Mouse (Mus musculus) central nervous system, embryonic 11.5 days (tissue): ENCODE results near the gene Mospd3. TPM values are rescaled to one million over a fixed set of nuclear protein-coding genes. Genes with fewer than 3 reads are reported as not detected.

Experiments used
- polyA plus RNA-seq: library from polyadenylated mRNA; depleted of rRNA; stranded (reverse); fragments of >200 nt; gene quantifications from 2 replicates; pipeline ENCODE4 v1.2.3, GENCODE M21; 2012; rRNA removed

Gene Mospd3
- 31.8 and 36.3 TPM in 2 replicates for polyA plus RNA-seq

DNA sequence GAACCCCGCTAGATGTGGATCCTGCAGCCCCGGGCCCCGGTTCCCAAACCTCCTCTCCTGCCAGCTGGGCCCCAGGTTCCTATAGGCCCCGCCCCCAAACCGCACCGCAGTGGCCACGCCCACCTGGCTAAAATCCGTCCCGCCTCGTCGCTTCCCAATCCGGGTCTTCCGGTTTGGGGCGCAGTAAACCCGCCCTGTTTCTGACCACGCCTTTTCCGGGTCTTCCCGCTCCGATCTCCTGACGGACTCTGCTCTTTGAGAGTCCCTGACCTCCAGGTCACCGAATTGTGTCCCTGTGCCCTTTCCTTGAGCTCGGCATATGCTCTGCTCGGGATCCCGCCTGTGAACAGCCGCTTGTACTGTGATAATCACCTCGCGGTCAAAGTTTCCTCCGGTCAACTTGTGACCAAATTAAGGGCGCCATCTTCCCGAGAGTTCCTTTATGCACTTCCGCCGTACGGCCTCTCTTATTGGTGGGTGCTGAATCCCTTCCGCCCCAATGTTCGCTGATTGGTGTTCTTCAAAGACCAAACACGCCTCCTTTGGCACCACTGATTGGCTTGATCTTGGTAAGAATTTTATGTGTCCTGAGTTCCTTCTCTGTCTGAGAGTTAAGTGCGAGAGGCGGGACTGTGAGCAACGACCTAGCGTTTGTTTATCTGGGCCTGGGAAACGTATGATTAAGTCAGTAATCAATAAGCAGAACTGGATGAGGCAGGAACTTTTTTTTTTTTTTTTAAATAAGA lies at the start of gene Mospd3:
Mospd3 (minus strand) TSS at position 440 of the 746 bp plus-strand sequence.

DNA sequence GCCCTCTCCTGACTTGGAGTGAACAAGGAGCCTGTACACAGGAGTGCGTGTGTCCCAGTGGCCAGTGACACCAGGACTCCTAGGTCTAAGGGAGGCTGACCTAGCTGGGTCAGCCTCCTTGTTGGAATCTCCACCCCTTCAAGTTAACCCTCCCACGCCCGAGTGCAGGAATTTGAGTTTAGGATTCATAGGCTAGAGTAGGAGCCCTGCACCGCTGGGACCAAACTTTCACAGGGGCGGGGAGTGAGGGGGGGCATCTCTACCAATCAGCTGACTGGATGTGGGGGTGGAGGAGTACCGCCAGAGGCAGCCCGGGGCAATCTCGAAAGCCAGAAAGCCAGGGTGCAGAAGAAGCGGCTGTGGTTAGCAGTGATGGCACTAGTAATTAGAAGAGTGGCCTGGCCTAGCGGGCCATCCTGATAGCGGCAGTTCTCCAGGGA lies 44.8 kb upstream of the Mospd3 start, which contains the start of gene Irs3:
Irs3 (minus strand) TSS at position 63 of the 440 bp plus-strand sequence.

DNA sequence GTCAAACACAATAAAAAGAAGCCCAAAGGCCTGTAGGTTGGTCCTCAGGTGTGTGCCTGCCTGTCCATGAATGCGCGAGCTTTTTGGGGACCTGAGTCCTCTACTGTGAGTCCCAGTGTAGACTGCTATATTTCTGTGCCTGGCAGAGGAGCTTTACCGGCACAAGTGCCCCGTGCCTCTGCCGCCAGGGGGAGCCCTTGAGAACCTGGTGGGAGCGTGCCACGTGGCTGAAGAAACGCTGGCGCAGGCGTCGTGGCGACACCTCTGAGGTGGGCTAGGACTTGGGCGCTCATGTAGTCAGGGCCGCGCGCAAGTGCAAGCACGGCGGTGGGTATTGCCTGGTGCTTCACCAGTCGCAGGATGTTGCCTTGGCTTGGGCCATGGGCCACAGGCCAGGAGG lies 40.2 kb upstream of the Mospd3 start, which contains the start of gene Sap25:
Sap25 (plus strand) TSS at position 281 of the 400 bp plus-strand sequence.

DNA sequence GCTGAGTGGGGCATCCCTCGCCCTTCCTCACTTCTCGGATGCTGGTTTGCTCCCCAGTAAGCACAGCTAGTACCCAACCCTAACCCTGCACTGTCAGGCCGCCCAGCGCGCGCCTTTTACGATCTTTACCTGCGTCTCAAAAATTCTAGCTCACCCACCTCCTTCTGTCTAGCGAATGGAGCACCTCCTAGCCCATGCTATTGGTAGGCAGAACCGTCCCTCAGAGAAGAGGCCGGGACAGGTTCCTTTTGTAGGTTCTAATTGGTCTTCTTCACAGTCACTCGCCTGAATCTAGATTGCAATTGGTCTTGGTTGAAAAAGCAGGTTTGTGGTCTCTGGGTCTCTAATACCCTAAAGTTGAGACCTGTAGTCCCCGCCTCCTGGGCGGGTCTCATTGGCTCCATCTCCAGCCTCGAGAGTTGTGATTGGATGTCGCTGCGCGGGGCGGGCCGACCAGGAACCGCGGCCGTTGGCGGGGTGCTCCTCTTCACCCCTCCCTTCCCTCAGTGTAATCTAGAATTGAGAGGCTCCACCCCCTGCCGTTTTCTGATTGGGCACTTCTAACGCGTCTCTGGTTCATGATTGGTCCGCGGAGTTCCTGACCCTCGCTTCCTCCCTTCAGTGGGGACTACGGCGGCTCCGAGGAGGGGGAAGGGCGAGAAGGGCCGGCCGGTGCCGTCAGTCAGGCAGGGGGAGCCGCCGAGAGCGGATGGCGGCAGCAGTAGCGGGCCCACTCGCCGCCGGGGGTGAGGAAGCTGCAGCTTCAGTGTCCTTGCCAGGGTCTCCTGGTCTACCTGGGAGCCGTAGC lies 27.8 kb upstream of the Mospd3 start, which contains the start of the genes Fbxo24, Lrch4 and Gm20605:
Fbxo24 (minus strand) TSS at position 505 of the 808 bp plus-strand sequence.
Lrch4 (plus strand) TSS at position 624 of the 808 bp plus-strand sequence.
Gm20605 (plus strand) TSS at position 678 of the 808 bp plus-strand sequence.

DNA sequence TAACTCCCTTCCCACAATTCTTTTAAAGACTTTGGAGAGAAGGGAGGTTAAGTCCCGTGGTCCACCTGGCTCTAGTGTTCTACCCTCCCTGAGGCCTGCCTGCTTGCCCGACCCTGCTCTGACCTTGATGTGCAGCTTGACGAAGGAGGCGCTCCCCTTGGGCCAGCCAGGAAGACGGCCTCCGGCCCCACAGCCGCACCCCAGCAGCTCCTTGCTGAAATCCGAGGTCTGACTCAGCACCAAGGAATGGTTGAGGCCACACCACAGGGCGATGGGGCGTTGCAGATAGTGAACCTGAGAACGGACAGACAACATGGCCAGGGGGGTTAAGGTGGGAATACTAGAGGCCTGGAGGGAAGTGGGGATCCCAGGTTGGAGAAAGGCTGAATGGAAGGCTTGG lies 12.7 kb upstream of the Mospd3 start, which contains the start of gene Pcolce:
Pcolce (minus strand) TSS at position 235 of the 400 bp plus-strand sequence.

DNA sequence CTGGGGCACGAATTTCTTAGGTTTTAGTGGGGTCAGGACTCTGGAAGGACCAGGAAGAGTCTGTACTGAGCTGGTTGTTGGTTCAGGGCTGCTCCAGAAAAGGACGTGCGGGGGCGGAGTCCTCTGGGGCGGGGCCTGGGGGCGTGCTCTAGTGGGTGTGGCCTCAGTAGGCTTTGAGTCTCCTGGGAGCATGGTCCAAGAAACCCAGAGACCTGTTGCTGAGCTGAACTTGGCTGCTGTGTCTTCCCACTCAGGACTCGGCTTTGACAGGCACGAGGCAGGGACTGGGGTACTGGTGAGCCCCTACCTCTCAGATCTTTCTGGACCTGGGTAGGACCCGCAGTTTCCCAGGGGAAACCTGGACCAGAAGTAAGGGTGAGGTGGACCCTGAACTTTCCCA lies 31.2 kb downstream of the Mospd3 start, which contains the start of gene Tfr2:
Tfr2 (plus strand) TSS at position 176 of the 400 bp plus-strand sequence.

DNA sequence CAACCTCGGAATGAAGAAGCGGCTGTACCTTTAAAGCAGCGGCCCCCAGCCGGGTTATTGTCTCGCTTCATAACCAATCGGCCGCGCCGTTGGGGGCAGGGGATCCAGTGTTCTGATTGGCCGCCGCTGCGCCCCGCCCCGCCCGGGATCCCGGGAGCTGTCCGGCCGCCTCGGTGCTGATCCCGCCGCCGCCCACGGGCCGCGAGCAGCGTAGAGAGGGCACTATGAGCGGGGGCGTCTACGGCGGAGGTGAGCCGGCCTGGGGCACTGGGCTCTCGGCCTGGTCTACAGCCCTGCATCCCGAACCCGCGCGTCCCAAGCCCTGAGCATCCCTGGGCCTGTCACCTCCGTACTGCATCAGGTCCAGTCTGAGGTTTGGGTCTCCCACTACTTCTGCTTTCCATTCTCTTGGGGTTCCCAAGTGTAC lies 47.4 kb downstream of the Mospd3 start, which contains the start of gene Actl6b:
Actl6b (plus strand) TSS at position 107 of the 427 bp plus-strand sequence.

Other genes starting within 250 kb of the Mospd3 start
- 0.20 and 0.22 TPM in 2 replicates for gene Zan, start 124.0 kb downstream of the Mospd3 start, polyA plus RNA-seq
- 37.8 and 38.1 TPM in 2 replicates for gene Pop7, start 98.5 kb downstream of the Mospd3 start, polyA plus RNA-seq
- gene Gigyf1, start 82.5 kb downstream of the Mospd3 start, polyA plus RNA-seq: 49.3 and 96.6 TPM in 2 replicates
- gene Epo, start 67.8 kb downstream of the Mospd3 start, polyA plus RNA-seq: 0.14 and 0.25 TPM in 2 replicates
- 496 and 503 TPM in 2 replicates for gene Gnb2, start 67.5 kb downstream of the Mospd3 start, polyA plus RNA-seq
- gene Actl6b, start 47.5 kb downstream of the Mospd3 start, polyA plus RNA-seq: 35.3 and 37.2 TPM in 2 replicates
- 4.9 and 5.7 TPM in 2 replicates for gene Tfr2, start 31.2 kb downstream of the Mospd3 start, polyA plus RNA-seq
- 56.3 and 103 TPM in 2 replicates for gene Pcolce, start 12.7 kb upstream of the Mospd3 start, polyA plus RNA-seq
- gene Fbxo24, start 27.9 kb upstream of the Mospd3 start, polyA plus RNA-seq: 0.35 and 0.37 TPM in 2 replicates
- 24.1 and 30.8 TPM in 2 replicates for gene Lrch4, start 28.1 kb upstream of the Mospd3 start, polyA plus RNA-seq
- 16.3 and 21.2 TPM in 2 replicates for gene Gm20605, start 28.1 kb upstream of the Mospd3 start, polyA plus RNA-seq
- 29.4 and 31.0 TPM in 2 replicates for gene Sap25, start 40.3 kb upstream of the Mospd3 start, polyA plus RNA-seq
- 0.11 and 0.15 TPM in 2 replicates for gene Irs3, start 44.7 kb upstream of the Mospd3 start, polyA plus RNA-seq
- 17.6 and 35.0 TPM in 2 replicates for gene Agfg2, start 83.7 kb upstream of the Mospd3 start, polyA plus RNA-seq
- gene Nyap1, start 140.5 kb upstream of the Mospd3 start, polyA plus RNA-seq: 40.0 and 67.1 TPM in 2 replicates
- 35.3 and 42.8 TPM in 2 replicates for gene Tsc22d4, start 144.7 kb upstream of the Mospd3 start, polyA plus RNA-seq
- gene Ppp1r35, start 177.8 kb upstream of the Mospd3 start, polyA plus RNA-seq: 45.8 and 159 TPM in 2 replicates
- 35.3 and 36.9 TPM in 2 replicates for gene Mepce, start 186.6 kb upstream of the Mospd3 start, polyA plus RNA-seq
- 18.1 and 26.0 TPM in 2 replicates for gene Zcwpw1, start 186.7 kb upstream of the Mospd3 start, polyA plus RNA-seq
- 0.27 and 0.35 TPM in 2 replicates for gene Pilra, start 235.2 kb upstream of the Mospd3 start, polyA plus RNA-seq